Mouse (Mus musculus): Measurements from ENCODE around the gene Dip2a.

The Dip2a gene

DNA sequence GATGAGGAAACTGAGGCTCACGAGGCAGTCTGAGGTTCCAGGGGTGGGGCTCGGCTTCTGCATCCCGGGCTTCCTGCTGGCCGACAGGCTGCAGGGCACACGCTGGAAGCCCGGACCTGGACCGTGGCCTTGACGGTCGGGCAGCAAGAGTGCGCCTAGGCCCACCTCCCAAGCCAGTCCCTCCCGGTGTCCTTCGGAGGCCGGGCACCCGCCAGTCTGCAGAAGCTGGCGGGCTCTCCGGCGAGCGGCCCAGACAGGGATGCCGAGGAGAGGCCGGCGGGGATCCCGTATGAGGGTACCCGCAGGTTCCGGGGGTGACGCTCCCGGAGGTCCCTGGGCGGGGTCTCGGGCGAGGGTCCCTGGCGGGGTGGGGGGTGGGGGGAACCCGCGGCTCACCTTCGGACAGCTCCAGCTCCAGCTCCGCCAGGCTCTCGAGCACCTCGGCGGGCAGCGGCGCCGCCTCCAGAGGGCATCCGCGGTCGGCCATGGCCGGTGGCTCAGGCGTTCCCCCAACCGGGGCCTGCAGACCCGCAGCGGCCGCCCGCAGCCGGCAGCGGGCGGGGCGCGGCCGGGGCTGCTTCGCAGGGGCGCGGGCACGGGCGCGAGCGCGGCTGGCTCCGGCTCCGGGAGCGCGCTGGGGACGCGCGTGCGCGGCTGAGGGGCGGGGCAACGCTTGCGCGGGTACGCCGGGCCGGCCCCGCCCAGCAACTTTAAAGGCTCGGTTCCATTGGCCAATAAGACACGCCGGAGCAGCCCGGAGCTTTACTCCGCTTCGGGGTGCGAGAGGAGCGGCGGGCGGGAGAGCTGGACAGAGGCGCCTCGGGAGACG is at the start of gene Dip2a:
Gene Dip2a (minus strand): TSS at position 581 of the 829 bp plus-strand sequence.
- H3K27me3 ChIP-seq (ENCODE audit: control insufficient read depth, insufficient read depth, low read length, poor library complexity, severe bottlenecking): no peaks in the 10 kb centered on the region
- H3K36me3 ChIP-seq (ENCODE audit: control insufficient read depth, insufficient read depth, low read length, poor library complexity, severe bottlenecking): no peaks in the 10 kb centered on the region
- DNase-seq (ENCODE audit: low read depth, low spot score): peak; percentile 92

DNA sequence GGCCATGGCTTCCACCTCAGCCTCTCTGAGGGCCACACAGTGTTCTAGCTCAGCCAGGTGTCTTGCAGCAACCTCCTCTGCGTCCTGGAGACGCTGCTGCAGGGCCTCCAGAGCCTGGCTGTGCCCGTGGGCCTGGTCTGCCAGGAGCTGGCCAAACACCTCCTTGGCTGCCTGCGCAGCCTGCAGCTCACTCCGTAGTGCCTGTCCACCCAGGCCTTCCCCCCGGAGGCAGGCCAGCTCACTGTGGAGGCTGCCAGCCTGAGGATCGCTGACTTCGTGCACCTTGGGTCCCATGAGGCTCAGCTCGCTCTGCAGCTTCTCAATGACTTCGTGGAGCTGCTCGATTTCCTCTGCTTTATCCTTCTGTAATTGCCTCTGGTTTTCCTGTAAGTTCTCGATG is 47.5 kb upstream of the Dip2a start:
- no peaks in the 10 kb centered on the region for H3K27me3 ChIP-seq (ENCODE audit: control insufficient read depth, insufficient read depth, low read length, poor library complexity, severe bottlenecking)
- peaks cover 10% of the 10 kb centered on the region; the same call in 1 of the 2 replicates for H3K36me3 ChIP-seq (ENCODE audit: control insufficient read depth, insufficient read depth, low read length, poor library complexity, severe bottlenecking)
- DNase-seq (ENCODE audit: low read depth, low spot score): no peak

DNA sequence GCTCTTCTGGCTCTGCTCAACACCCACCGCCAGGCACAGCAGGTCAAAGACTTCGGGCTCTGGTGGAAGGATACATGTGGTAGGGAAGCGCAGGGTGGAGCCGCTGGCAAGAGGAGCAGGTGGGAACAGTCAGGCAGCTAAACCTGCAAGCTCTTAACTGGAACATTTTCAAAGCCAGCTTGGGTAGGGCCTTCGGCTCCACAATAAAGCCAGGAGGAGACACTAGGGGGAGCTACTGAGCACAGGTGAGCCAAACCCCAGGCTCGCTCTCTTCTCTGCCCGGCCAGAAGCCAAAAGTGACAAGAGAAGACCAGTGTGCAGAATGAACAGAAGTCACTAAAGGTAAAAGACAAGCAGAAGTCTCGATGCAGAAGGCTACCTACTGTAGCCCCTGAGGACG is 46.7 kb upstream of the Dip2a start:
- Histone ChIP-seq H3K36me3 (ENCODE audit: control insufficient read depth, insufficient read depth, low read length, poor library complexity, severe bottlenecking) (peaks cover 10% of the 10 kb centered on the region; the same call in 1 of the 2 replicates), H3K27me3 (ENCODE audit: control insufficient read depth, insufficient read depth, low read length, poor library complexity, severe bottlenecking) (no peaks in the 10 kb centered on the region)
- peak; percentile 59 for DNase-seq (ENCODE audit: low read depth, low spot score)

DNA sequence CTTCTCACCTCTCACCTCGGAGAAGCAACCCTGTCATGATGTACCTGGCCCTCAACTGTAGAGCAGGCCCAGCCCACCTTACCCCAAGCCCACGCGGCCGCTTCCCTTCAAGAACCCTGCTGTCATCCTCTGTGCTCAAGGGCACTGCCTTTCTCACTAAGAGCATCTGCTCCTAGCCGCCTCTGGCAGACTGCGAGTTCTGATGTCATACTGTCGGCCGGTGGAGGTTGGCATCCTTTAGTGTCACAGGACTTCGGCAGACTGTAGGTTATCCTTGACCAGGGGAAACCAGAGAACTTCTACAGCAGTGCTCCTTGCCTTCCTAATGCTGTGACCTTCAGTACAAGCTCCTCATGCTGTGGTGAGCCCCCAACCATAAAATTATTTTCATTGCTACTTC is 46.1 kb upstream of the Dip2a start:
- no peaks in the 10 kb centered on the region for H3K27me3 ChIP-seq (ENCODE audit: control insufficient read depth, insufficient read depth, low read length, poor library complexity, severe bottlenecking)
- H3K36me3 ChIP-seq (ENCODE audit: control insufficient read depth, insufficient read depth, low read length, poor library complexity, severe bottlenecking): peaks cover 10% of the 10 kb centered on the region; the same call in 1 of the 2 replicates
- no peak for DNase-seq (ENCODE audit: low read depth, low spot score)

DNA sequence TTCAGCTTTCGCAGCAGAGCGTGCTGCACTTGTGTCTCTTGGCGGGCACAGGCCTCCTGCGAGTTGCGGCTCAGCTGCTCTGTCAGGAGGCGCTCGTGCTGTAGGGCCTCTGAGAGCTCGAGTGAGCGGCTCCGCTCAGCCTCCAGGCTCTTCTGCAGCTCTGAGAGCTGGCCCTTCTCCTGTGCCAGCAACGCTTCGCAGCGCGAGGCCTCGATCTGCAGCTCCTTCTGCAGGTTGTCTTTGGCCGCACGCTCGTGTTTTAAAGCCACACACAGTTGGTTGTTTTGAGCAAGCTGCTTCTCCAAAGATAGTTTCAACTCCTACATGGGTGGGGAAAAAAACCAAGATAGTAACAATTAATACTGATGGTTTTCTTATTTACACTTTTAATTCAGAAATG is 29.9 kb upstream of the Dip2a start:
- peaks cover 15% of the 10 kb centered on the region for H3K36me3 ChIP-seq (ENCODE audit: control insufficient read depth, insufficient read depth, low read length, poor library complexity, severe bottlenecking)
- no peaks in the 10 kb centered on the region for H3K27me3 ChIP-seq (ENCODE audit: control insufficient read depth, insufficient read depth, low read length, poor library complexity, severe bottlenecking)
- no peak for DNase-seq (ENCODE audit: low read depth, low spot score)

DNA sequence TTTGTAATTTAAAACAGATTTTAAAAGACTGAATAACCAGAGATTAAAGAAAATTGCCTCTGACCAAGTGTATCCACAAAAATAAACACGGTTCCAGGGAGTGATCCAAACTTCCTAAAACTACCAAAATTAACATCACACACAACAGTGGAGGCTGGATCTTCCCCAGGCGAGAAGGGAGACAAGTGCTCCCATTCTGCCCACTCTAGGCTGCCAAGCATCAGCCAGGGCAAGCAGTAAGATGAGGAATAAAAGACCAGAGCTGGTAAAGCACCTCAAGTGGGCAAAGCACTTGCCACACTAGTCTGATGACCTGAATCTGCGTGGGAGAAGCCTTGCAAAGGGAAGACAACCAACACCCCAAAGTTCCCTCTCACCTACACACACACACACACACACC is 26.6 kb upstream of the Dip2a start:
- Histone ChIP-seq H3K36me3 (ENCODE audit: control insufficient read depth, insufficient read depth, low read length, poor library complexity, severe bottlenecking) (peaks cover 4% of the 10 kb centered on the region; the same call in 1 of the 2 replicates), H3K27me3 (ENCODE audit: control insufficient read depth, insufficient read depth, low read length, poor library complexity, severe bottlenecking) (no peaks in the 10 kb centered on the region)
- no peak for DNase-seq (ENCODE audit: low read depth, low spot score)

DNA sequence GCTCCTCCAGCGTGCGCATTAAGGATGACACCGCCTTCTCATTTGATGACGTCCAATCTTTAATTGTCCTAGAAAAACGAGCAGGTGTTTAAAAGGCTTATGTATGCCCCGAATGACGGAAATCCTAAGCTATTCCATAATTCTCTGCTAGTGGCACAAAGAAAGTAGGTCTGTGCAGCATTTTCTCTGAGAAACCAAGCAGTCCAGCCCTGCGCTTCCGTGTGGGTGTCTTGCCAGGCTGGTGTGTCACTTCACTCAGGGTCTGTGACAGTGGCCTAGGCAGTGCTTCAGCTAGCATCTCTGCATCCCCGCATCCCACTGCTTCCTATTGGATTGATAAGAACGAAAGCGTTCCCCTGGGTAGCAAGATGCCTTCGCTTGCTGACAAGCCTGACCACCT is 23.7 kb upstream of the Dip2a start:
- no peak for DNase-seq (ENCODE audit: low read depth, low spot score)
- no peaks in the 10 kb centered on the region for H3K27me3 ChIP-seq (ENCODE audit: control insufficient read depth, insufficient read depth, low read length, poor library complexity, severe bottlenecking)
- peaks cover 5% of the 10 kb centered on the region for H3K36me3 ChIP-seq (ENCODE audit: control insufficient read depth, insufficient read depth, low read length, poor library complexity, severe bottlenecking)

DNA sequence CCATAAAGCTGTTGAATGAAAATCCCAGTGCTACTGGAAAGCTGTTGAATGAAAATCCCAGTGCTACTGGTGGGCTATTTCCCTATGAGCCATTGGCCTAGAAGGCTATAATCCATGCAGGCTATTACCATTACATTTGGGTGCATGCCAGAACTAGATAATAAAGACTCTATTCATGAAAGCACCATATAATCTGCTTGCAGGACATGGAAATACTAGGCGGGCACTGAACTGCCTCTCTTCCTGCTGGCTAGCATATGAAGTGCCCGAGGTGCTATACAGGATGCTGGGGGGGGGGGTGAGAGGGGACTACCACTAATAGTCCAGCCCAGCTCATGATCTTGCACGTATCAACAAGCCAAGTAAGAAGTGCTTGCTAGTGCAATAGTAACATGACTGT is 18.1 kb upstream of the Dip2a start:
- no peak for DNase-seq (ENCODE audit: low read depth, low spot score)
- Histone ChIP-seq H3K36me3 (ENCODE audit: control insufficient read depth, insufficient read depth, low read length, poor library complexity, severe bottlenecking) (peaks cover 4% of the 10 kb centered on the region), H3K27me3 (ENCODE audit: control insufficient read depth, insufficient read depth, low read length, poor library complexity, severe bottlenecking) (no peaks in the 10 kb centered on the region)

DNA sequence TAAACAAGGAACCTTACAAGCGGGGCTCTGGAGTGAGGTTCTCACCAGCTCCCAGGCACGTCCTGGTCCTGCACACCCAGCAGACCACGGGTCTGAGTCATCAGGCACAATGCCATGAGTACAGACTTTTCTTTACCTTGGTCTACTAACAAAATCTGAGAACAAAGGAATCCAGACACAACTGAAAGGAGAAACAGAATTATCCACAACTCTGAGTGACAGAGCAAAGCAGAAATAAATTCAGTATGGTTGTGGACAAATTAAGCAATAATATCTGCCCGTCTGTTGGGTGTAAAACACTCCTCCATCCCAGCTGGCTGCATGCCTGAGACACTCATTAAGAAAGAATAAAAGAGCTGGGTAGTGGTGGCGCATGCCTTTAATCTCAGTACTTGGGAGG is 13.4 kb upstream of the Dip2a start:
- Histone ChIP-seq H3K27me3 (ENCODE audit: control insufficient read depth, insufficient read depth, low read length, poor library complexity, severe bottlenecking) (no peaks in the 10 kb centered on the region), H3K36me3 (ENCODE audit: control insufficient read depth, insufficient read depth, low read length, poor library complexity, severe bottlenecking) (peaks cover 1% of the 10 kb centered on the region; the same call in 1 of the 2 replicates)
- no peak for DNase-seq (ENCODE audit: low read depth, low spot score)

DNA sequence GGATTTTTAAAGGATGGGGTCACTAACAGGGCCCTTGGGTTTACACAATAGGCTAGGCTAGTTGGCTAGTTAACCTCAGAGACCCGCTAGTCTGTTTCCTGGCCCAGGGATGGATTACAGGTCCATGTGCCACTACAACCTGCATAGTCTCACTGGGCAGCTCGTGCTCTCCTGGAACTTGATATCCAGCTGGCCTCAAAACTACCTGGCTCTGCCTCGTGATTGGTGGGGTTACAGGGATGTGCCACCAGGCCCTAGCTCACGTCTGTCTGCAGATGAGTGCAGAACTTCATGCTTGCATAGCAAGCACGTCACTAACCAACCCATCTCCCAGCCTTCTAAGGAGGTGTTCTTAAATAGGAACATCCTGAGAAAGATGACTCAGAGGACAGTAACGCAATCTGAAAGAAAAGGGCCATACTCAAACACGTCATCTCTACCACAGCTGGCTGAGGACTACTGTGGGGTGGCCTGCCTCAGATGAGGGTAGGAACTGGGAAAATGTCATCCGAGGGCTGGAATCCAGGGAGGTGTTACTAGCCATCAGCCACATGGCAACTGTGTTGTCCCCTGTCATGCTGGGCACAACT is 12.3 kb upstream of the Dip2a start:
- Histone ChIP-seq H3K36me3 (ENCODE audit: control insufficient read depth, insufficient read depth, low read length, poor library complexity, severe bottlenecking) (peaks cover 1% of the 10 kb centered on the region; the same call in 1 of the 2 replicates), H3K27me3 (ENCODE audit: control insufficient read depth, insufficient read depth, low read length, poor library complexity, severe bottlenecking) (no peaks in the 10 kb centered on the region)
- no peak for DNase-seq (ENCODE audit: low read depth, low spot score)

DNA sequence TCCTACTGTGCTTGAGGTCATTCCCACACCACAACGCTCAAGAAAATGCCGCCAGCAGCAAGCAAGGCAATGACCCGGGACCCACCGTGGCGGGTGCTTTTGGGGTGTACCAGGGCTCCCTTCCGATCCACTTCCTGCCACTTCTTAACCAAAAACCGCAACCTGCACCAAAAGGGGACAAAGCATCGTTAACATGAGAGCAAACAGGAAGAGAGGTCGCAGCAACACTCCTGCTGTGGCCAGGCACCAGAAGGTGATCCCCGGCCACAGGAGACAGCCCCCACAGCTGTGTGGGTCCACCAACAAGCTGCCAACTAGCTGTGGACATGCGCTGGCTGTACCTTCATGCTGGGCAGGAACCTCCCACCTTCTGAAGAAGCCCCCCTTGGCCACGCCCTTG is 9.9 kb upstream of the Dip2a start:
- no peaks in the 10 kb centered on the region for H3K27me3 ChIP-seq (ENCODE audit: control insufficient read depth, insufficient read depth, low read length, poor library complexity, severe bottlenecking)
- peaks cover 1% of the 10 kb centered on the region; the same call in 1 of the 2 replicates for H3K36me3 ChIP-seq (ENCODE audit: control insufficient read depth, insufficient read depth, low read length, poor library complexity, severe bottlenecking)
- DNase-seq (ENCODE audit: low read depth, low spot score): peak; percentile 58

DNA sequence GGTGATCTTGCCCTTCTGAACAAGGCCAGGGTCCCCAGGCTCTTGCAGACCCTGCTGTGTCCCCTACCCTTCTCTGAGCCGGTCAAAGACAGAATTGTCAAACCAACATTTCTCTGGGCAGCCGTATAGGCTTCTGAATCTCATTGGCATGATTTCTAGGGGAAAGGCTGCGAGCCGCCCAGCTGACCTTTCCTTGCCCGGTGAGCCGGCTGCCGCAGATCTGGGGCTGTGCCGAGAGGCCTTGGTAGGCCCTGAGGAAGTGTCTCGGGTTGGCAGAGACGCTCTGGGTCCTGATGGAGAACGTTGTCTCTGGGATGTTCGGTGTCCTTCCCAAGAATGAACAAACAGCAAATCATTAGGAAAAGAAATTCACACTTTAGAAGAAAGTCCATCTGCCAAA is 8.9 kb upstream of the Dip2a start:
- DNase-seq (ENCODE audit: low read depth, low spot score): no peak
- H3K27me3 ChIP-seq (ENCODE audit: control insufficient read depth, insufficient read depth, low read length, poor library complexity, severe bottlenecking): no peaks in the 10 kb centered on the region
- H3K36me3 ChIP-seq (ENCODE audit: control insufficient read depth, insufficient read depth, low read length, poor library complexity, severe bottlenecking): no peaks in the 10 kb centered on the region; the same call in 1 of the 2 replicates

DNA sequence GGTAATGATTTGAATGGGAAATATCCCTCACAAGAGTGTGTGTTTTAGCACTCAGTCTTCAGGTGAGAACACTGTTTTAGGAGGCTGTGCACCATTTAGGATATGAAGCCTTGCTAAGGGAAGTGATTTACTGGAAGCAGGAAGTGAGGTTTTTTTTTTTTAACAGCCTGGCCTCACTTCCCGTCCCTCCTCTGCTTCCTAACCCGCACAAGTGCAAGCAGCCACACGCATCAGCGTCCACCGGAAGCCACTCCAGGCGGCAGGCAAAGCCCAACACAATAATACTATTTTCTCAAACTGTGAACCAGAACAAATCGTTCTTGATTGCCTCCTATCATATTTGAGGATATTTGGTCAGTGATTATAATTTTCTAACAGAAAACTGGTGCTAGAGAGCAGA is 6.9 kb upstream of the Dip2a start:
- Histone ChIP-seq H3K27me3 (ENCODE audit: control insufficient read depth, insufficient read depth, low read length, poor library complexity, severe bottlenecking) (no peaks in the 10 kb centered on the region), H3K36me3 (ENCODE audit: control insufficient read depth, insufficient read depth, low read length, poor library complexity, severe bottlenecking) (no peaks in the 10 kb centered on the region; the same call in 1 of the 2 replicates)
- peak; percentile 15 for DNase-seq (ENCODE audit: low read depth, low spot score)

DNA sequence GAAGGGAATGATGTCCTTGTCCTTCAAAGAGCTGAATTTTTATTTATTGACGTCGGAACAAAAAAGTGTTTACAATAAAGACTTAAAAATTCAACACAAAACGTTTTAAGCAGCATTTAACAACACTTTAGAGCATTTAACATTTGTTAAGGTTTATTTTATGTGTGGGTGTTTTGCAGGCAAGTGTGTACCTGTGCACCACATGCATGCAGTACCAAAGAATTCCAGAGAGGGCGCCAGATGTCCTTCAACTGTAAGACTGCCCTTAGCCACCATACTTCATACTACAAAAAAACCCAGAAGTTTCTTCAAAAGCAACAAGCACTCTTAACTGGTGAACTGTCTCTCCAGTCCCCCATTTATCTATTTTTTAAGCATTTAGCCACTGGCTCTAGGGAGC is 1.5 kb upstream of the Dip2a start:
- peak; percentile 89 for DNase-seq (ENCODE audit: low read depth, low spot score)
- H3K27me3 ChIP-seq (ENCODE audit: control insufficient read depth, insufficient read depth, low read length, poor library complexity, severe bottlenecking): no peaks in the 10 kb centered on the region
- H3K36me3 ChIP-seq (ENCODE audit: control insufficient read depth, insufficient read depth, low read length, poor library complexity, severe bottlenecking): no peaks in the 10 kb centered on the region

DNA sequence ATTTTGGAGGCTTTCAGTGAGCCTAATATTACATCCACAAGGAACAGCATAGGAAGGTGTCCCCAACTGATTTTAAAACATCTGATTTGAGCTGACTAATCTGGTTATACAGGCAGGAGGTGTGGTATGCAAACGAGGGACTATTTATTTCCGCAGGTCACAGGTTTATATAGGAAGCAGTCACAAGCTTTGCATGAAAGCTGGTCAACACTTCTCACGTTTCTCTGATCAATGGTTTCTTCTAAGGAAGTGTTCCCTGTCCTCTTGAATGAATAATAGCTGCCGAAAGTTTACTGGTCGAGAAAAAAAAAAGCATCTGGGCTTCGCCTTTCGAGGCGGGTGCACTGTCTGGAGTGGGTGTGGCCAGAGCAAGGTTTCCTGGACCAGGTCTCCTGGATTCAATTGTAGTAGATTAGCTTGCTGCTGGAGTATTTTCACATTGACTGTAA is 976 bp upstream of the Dip2a start:
- DNase-seq (ENCODE audit: low read depth, low spot score): peak; percentile 87
- no peaks in the 10 kb centered on the region for H3K27me3 ChIP-seq (ENCODE audit: control insufficient read depth, insufficient read depth, low read length, poor library complexity, severe bottlenecking)
- no peaks in the 10 kb centered on the region for H3K36me3 ChIP-seq (ENCODE audit: control insufficient read depth, insufficient read depth, low read length, poor library complexity, severe bottlenecking)
